Mouse (Mus musculus) cerebellum, adult 2 months (tissue): ENCODE data around the gene Zfp113.

Experiments
- CTCF ChIP-seq: fragments of 200-500 bp; IDR thresholded peaks from 2 replicates; pipeline ENCODE4 v1.5.1; 2011; ENCODE audit warnings: low read depth, mild to moderate bottlenecking, control low read depth, low read length, moderate library complexity, borderline replicate concordance; ENCODE audit not compliant: insufficient read depth
- POLR2A ChIP-seq: fragments of 200-500 bp; IDR thresholded peaks from 2 replicates; pipeline ENCODE4 v1.6.1; 2011; ENCODE audit warnings: low read length, control low read depth, borderline replicate concordance; ENCODE audit not compliant: insufficient read depth

GRCm38 (mm10) chr5:138090737-138091136 lies 64.8 kb downstream of the Zfp113 start:
- no peak for TF ChIP-seq POLR2A
- no peak for TF ChIP-seq CTCF
